ENCODE assay signal across 8 mouse cellular contexts in the genomic region with DNA sequence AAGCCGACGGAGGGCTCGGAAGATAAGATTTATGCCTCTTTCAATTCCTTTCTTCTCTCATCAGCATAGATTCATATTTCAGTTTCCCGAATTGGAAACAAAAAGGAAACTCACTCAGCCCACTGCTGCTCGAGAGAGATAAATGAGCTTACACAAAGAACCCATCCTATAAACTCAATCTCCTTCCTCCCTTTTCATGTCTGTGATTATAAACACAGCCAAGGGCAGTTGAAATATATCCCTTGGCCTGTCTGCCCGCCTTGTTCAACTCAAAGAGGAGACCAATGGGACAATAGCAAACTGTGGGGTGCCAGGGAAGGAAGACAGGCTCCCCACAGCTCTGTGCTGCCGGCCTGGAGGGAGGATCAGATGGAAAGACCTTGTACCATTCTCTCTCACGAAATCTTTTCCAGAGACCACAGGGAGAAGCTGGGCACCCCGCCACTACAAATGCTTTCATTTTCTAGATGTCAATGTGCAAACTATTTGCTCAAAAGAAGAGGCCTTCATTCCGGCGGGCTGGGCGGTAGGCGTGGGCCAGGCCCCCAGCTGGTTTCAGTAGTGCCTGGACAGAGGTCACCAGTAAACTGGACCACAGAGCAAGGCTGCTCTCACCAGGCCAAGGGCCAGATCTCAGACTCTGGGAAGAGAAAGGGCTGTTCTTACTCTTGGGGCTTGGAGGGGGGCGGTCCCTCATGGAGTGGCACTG.
DNase-seq lines count a peak whose midpoint lies in the region; ATAC-seq and TF ChIP-seq lines count a peak whose summit lies in the region.

No protein-coding gene starts in this region.

- TF ChIP-seq EP300 in heart, adult 2 months (IDR thresholded peaks at IDR 0.05; ENCODE audit: insufficient read depth, low read depth, low read length), result no peak

- no peak overlapping the region for H3K4me2 ChIP-seq in heart, embryonic 11.5 days
- peak overlapping the region; percentile 15 for H3K4me2 ChIP-seq in lung, embryonic 16.5 days (ENCODE audit: low read depth, low read length)

- peak; percentile 33 to 47 for DNase-seq in heart, adult 2 months
- DNase-seq in cerebellum, adult 11-12 months, result peak; percentile 32
- DNase-seq in gastrocnemius, adult 8-10 months (ENCODE audit: low spot score in 2 of 2), result peak; percentile 17 to 20
- peak; percentile 21 for DNase-seq in kidney, adult 18-20 months
- peak; percentile 30 for DNase-seq in right cerebral cortex, postnatal 25 days

- no peaks in the 10 kb centered on the region for H3K36me3 ChIP-seq in heart, adult 2 months (ENCODE audit: control insufficient read depth, insufficient read depth, low read length)
- H3K36me3 ChIP-seq in heart, embryonic 11.5 days (ENCODE audit: control insufficient read depth, insufficient read depth, low read length), result no peaks in the 10 kb centered on the region
- no peaks in the 10 kb centered on the region for H3K36me3 ChIP-seq in lung, embryonic 16.5 days (ENCODE audit: control insufficient read depth, insufficient read depth, low read length)

- H3K9ac ChIP-seq in heart, adult 2 months (ENCODE audit: low read depth, low read length), result no peak overlapping the region
- no peak overlapping the region for H3K9ac ChIP-seq in heart, embryonic 11.5 days (ENCODE audit: low read depth, low read length)
- H3K9ac ChIP-seq in lung, embryonic 16.5 days (ENCODE audit: low read length), result 0 out of 2 replicates have a peak overlapping the region, but pooled peaks have one; percentile 0

- no peaks in the 10 kb centered on the region for H3K79me2 ChIP-seq in heart, adult 2 months (replicated peaks; ENCODE audit: control insufficient read depth, insufficient read depth, low read length)

- intact Hi-C loops in heart, adult 2 months (cut with DNase I), result no loop called here

- no peak overlapping the region for H3K27ac ChIP-seq in heart, adult 2 months
- no peak overlapping the region for H3K27ac ChIP-seq in heart, embryonic 11.5 days (ENCODE audit: low read depth, low read length)
- peak overlapping the region; percentile 87 for H3K27ac ChIP-seq in lung, embryonic 16.5 days (ENCODE audit: low read length)

- peaks cover 2% of the 10 kb centered on the region; the same call in 1 of the 2 replicates for H3K27me3 ChIP-seq in heart, adult 2 months (ENCODE audit: control insufficient read depth, insufficient read depth, low read length)
- 0 out of 2 replicates have a peak, but pooled peaks cover 3% of the 10 kb centered on the region for H3K27me3 ChIP-seq in heart, embryonic 11.5 days (ENCODE audit: control insufficient read depth, insufficient read depth, low read length)
- H3K27me3 ChIP-seq in lung, embryonic 16.5 days (ENCODE audit: control insufficient read depth, insufficient read depth, low read depth, low read length), result no peaks in the 10 kb centered on the region

- 56% methylated on average over 14 of the region's 14 CpGs for WGBS in heart, adult 2 months
- WGBS in heart, embryonic 11.5 days (ENCODE audit: insufficient replicate concordance), result 58% methylated on average over 14 of the region's 14 CpGs
- WGBS in lung, embryonic 16.5 days, result 22% methylated on average over 14 of the region's 14 CpGs

- no peak for ATAC-seq in heart, embryonic 11.5 days (replicated peaks; ENCODE audit: insufficient number of reproducible peaks, low FRiP score, low TSS enrichment)
- peak; percentile 87 for ATAC-seq in lung, embryonic 16.5 days (ENCODE audit: low read depth)
- no peak for ATAC-seq in CD4-positive, CD25-positive, alpha-beta regulatory T cell, adult 4 months

- H3K4me3 ChIP-seq in heart, adult 2 months, result no peak overlapping the region
- no peak overlapping the region for H3K4me3 ChIP-seq in heart, embryonic 11.5 days (ENCODE audit: low read depth, low read length)
- no peak overlapping the region; the same call in 1 of the 2 replicates for H3K4me3 ChIP-seq in lung, embryonic 16.5 days (ENCODE audit: low read length)

- TF ChIP-seq CTCF in heart, adult 2 months (IDR thresholded peaks at IDR 0.05), result no peak

- no peak for TF ChIP-seq POLR2A in heart, adult 2 months (IDR thresholded peaks at IDR 0.05; ENCODE audit: insufficient read depth, low read depth, low read length)

- H3K4me1 ChIP-seq in heart, adult 2 months (ENCODE audit: control insufficient read depth, insufficient read depth, low read length), result no peaks in the 10 kb centered on the region
- H3K4me1 ChIP-seq in heart, embryonic 11.5 days (ENCODE audit: control insufficient read depth, insufficient read depth, low read length), result no peaks in the 10 kb centered on the region
- peaks cover 16% of the 10 kb centered on the region for H3K4me1 ChIP-seq in lung, embryonic 16.5 days (replicated peaks; ENCODE audit: control insufficient read depth, insufficient read depth, low read length)

- H3K9me3 ChIP-seq in heart, embryonic 11.5 days (replicated peaks; ENCODE audit: control insufficient read depth, low read length), result no peaks in the 10 kb centered on the region
- no peaks in the 10 kb centered on the region for H3K9me3 ChIP-seq in lung, embryonic 16.5 days (ENCODE audit: control insufficient read depth, low read length)
